Mouse (Mus musculus) embryonic facial prominence, embryonic 14.5 days (tissue): ENCODE data around the gene Ino80d. TPM values are rescaled to one million over a fixed set of nuclear protein-coding genes. Genes with fewer than 3 reads are reported as not detected.

Experiments
- ATAC-seq: fragments of 200-750 bp; cut with Nextera tagmentation; 2 replicates; pipeline ENCODE4 v1.8.0; 2017; ENCODE audit warnings: low read depth, moderate number of reproducible peaks, moderate TSS enrichment
- DNase-seq: peaks from one replicate; pipeline ENCODE4 v3.0.0-alpha.2; 2015; ENCODE audit warnings: low spot score
- H3K27ac ChIP-seq: fragments of 300-500 bp; sonication (generic); replicated peaks from 2 replicates; pipeline ENCODE4 v1.5.1; 2014; ENCODE audit warnings: low read depth, mild to moderate bottlenecking, low read length, moderate library complexity
- H3K27me3 ChIP-seq: fragments of 300-500 bp; sonication (generic); replicated peaks from 2 replicates; pipeline ENCODE4 v1.6.1; 2014; ENCODE audit warnings: low read length; ENCODE audit not compliant: control insufficient read depth, insufficient read depth
- H3K36me3 ChIP-seq: fragments of 300-500 bp; sonication (generic); 2 replicates; pipeline ENCODE4 v1.6.1; 2014; ENCODE audit warnings: low read length, mixed read lengths; ENCODE audit not compliant: control insufficient read depth, insufficient read depth
- H3K4me1 ChIP-seq: fragments of 300-500 bp; sonication (generic); 2 replicates; pipeline ENCODE4 v1.6.1; 2014; ENCODE audit warnings: antibody characterized with exemption, low read length; ENCODE audit not compliant: control insufficient read depth, insufficient read depth
- H3K4me2 ChIP-seq: fragments of 300-500 bp; sonication (generic); 2 replicates; pipeline ENCODE4 v1.6.1; 2014; ENCODE audit warnings: low read depth, mild to moderate bottlenecking, low read length, moderate library complexity, mixed read lengths
- H3K4me3 ChIP-seq: fragments of 300-500 bp; sonication (generic); 2 replicates; pipeline ENCODE4 v1.5.1; 2014; ENCODE audit warnings: low read depth, mild to moderate bottlenecking, low read length
- H3K9ac ChIP-seq: fragments of 300-500 bp; sonication (generic); 2 replicates; pipeline ENCODE4 v1.6.1; 2014; ENCODE audit warnings: low read depth, mild to moderate bottlenecking, low read length, moderate library complexity, mixed read lengths
- H3K9me3 ChIP-seq: fragments of 300-500 bp; sonication (generic); 2 replicates; pipeline ENCODE4 v1.6.1; 2016; ENCODE audit warnings: low read length; ENCODE audit not compliant: control insufficient read depth
- WGBS: fragments of 180-500 bp; shearing (Covaris S2); extraction: QIAGEN DNeasy Blood & Tissue Kit; methylation state at CpG from one replicate; pipeline ENCODE4 v1.1.7; 2014; 5-methylcytosine and 5-hydroxymethylcytosine counted together
- polyA plus RNA-seq: library from polyadenylated mRNA; unstranded; fragments of >200 nt; fragmentation: Nextera tagmentation; extraction: Ambion mirVana; gene quantifications from 2 replicates; pipeline ENCODE4 v1.2.1, GENCODE M21; 2014

Ino80d gene
- polyA plus RNA-seq, 1 experiment from 2014 or later: 10.6 TPM

DNA sequence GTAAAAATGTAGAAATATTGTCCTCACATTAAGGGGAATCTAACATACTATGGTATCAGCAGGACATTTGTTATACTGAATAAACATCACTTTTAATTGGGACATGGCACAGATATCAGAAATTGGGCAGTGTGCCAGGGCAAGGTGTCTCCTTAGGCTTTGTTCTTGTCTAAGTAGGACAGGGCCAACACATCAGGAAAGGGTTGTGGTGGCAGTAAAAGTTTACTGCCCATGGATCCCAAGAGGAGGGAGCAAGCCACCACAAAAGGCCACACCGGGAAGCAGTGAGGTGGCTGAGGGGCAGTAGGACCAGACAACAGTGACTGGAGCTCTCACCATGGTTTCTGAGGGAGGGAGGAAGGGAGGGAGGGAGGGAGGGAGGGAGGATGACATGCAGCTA, 121.1 kb downstream of the Ino80d start:
- Histone ChIP-seq H3K4me2 (no peak overlapping the region), H3K4me1 (no peaks in the 10 kb centered on the region), H3K4me3 (no peak overlapping the region), H3K27me3 (no peaks in the 10 kb centered on the region), H3K36me3 (no peaks in the 10 kb centered on the region), H3K27ac (no peak overlapping the region), H3K9me3 (no peaks in the 10 kb centered on the region), H3K9ac (no peak overlapping the region)
- 64% methylated on average over 1 of the region's 1 CpGs for WGBS
- DNase-seq: no peak
- no peak for ATAC-seq

DNA sequence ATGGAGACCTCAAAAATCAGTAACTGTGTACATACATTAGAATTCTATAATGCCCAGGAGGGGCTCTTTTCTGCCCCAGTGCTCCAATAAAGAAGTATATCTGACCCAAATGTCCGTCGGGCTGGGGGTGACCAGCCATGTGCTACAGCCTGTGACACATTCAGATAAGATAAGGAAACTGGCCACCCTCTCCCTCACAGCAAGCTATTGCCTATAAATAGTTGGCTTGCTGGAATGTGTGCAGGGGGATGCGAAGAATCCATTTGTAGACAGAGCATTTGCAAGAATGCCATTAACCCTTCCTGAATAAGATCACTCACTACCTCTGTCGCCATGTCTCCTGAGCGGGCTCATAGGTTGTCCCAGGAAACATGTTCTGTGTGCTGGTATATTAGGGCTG, 121.8 kb downstream of the Ino80d start:
- H3K4me2 ChIP-seq: no peak overlapping the region
- H3K27ac ChIP-seq: no peak overlapping the region
- H3K9ac ChIP-seq: no peak overlapping the region
- 80% methylated on average over 5 of the region's 5 CpGs for WGBS
- H3K9me3 ChIP-seq: no peaks in the 10 kb centered on the region
- ATAC-seq (no peak), DNase-seq (no peak)
- no peaks in the 10 kb centered on the region for H3K4me1 ChIP-seq
- H3K27me3 ChIP-seq: no peaks in the 10 kb centered on the region
- no peak overlapping the region for H3K4me3 ChIP-seq
- no peaks in the 10 kb centered on the region for H3K36me3 ChIP-seq

DNA sequence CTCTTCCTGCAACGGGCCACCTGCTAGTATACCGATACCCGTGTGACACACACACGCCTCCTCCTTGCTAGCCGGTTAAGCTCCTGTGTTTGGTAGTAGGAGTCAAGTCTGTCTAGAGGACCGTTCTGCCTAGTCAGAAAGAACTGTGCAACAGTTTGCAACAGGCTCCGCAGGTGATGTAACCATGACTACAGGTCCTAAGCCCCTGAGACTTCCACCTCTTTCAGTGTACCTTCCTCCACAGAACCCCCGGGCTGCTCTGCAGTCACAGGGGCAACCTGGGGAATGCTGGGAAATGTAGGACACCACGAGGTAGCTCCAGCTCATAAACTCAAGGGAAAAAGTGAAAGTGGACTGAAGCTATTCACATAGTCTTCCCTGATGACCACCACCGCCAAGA, 123.4 kb downstream of the Ino80d start:
- Histone ChIP-seq H3K36me3 (no peaks in the 10 kb centered on the region), H3K4me3 (no peak overlapping the region), H3K27me3 (no peaks in the 10 kb centered on the region), H3K4me1 (no peaks in the 10 kb centered on the region), H3K4me2 (no peak overlapping the region), H3K9me3 (no peaks in the 10 kb centered on the region), H3K27ac (no peak overlapping the region), H3K9ac (no peak overlapping the region)
- DNase-seq (no peak), ATAC-seq (no peak)
- 85% methylated on average over 10 of the region's 10 CpGs for whole genome bisulfite sequencing

GRCm38 (mm10) chr1:62987561-62987960, 126.9 kb downstream of the Ino80d start:
- no peak for ATAC-seq

GRCm38 (mm10) chr1:62986267-62986666, 128.2 kb downstream of the Ino80d start:
- Histone ChIP-seq H3K27ac (no peak overlapping the region), H3K9ac (no peak overlapping the region), H3K4me1 (no peaks in the 10 kb centered on the region), H3K36me3 (no peaks in the 10 kb centered on the region), H3K27me3 (no peaks in the 10 kb centered on the region), H3K4me2 (peak overlapping the region; percentile 19), H3K4me3 (no peak overlapping the region), H3K9me3 (no peaks in the 10 kb centered on the region)
- WGBS: 18% methylated on average over 7 of the region's 7 CpGs
- DNase-seq: peak; percentile 68
- ATAC-seq: no peak

More at GRCm38 (mm10) chr1:62987561-62987960, 126.9 kb downstream of the Ino80d start:
- Histone ChIP-seq H3K27me3 (no peaks in the 10 kb centered on the region), H3K9ac (no peak overlapping the region), H3K4me1 (no peaks in the 10 kb centered on the region), H3K36me3 (no peaks in the 10 kb centered on the region), H3K9me3 (no peaks in the 10 kb centered on the region), H3K4me2 (no peak overlapping the region), H3K4me3 (no peak overlapping the region), H3K27ac (no peak overlapping the region)
- 44% methylated on average over 2 of the region's 2 CpGs for WGBS
- no peak for DNase-seq

GRCm38 (mm10) chr1:62984566-62984965, 129.9 kb downstream of the Ino80d start:
- H3K9me3 ChIP-seq: no peaks in the 10 kb centered on the region
- H3K4me3 ChIP-seq: peak overlapping the region; percentile 25
- 31% methylated on average over 11 of the region's 11 CpGs for WGBS
- peak overlapping the region; percentile 45; the same call in 1 of the 2 replicates for H3K9ac ChIP-seq
- DNase-seq (peak; percentile 32), ATAC-seq (peak; percentile 55; the same call in 1 of the 2 replicates)
- H3K4me2 ChIP-seq: peak overlapping the region; percentile 50
- H3K36me3 ChIP-seq: no peaks in the 10 kb centered on the region
- no peak overlapping the region for H3K27ac ChIP-seq
- no peaks in the 10 kb centered on the region for H3K4me1 ChIP-seq
- H3K27me3 ChIP-seq: no peaks in the 10 kb centered on the region

DNA sequence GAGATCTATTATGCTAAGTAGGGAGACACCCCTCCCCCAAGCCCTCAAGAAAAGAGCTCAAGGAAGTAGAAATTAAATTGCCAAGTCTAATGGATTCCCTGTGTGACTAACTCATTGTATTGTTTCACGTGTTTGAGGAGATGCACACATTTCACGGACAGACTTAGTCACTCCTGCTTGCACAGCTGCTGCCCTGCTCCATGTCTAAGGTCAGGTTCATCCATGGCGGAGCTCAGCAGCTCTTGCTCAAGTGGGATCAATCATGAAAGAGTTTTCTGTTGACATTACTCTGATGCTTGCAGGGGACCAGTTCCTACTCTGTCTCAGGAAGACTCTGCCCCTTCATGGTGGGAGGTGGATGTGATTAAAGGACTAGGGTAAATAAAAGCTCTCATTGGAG, 137.7 kb downstream of the Ino80d start:
- WGBS: 26% methylated on average over 3 of the region's 3 CpGs
- DNase-seq (peak; percentile 39), ATAC-seq (no peak)
- Histone ChIP-seq H3K4me1 (no peaks in the 10 kb centered on the region), H3K27ac (no peak overlapping the region), H3K4me3 (no peak overlapping the region), H3K4me2 (no peak overlapping the region), H3K36me3 (no peaks in the 10 kb centered on the region), H3K9me3 (no peaks in the 10 kb centered on the region), H3K9ac (no peak overlapping the region), H3K27me3 (no peaks in the 10 kb centered on the region)

- Histone ChIP-seq H3K4me1 (0 out of 2 replicates have a peak, but pooled peaks cover 3% of the 10 kb centered on the region), H3K27me3 (no peaks in the 10 kb centered on the region), H3K9ac (no peak overlapping the region), H3K9me3 (no peaks in the 10 kb centered on the region), H3K27ac (no peak overlapping the region), H3K4me2 (no peak overlapping the region), H3K36me3 (no peaks in the 10 kb centered on the region), H3K4me3 (no peak overlapping the region)
- no peak for ATAC-seq
- WGBS: 23% methylated on average over 5 of the region's 5 CpGs
- peak; percentile 39 for DNase-seq
Observed at GRCm38 (mm10) chr1:62966885-62967284, 147.6 kb downstream of the Ino80d start.

- ATAC-seq (peak; percentile 89), DNase-seq (peak; percentile 93)
- Histone ChIP-seq H3K4me2 (no peak overlapping the region), H3K4me1 (0 out of 2 replicates have a peak, but pooled peaks cover 3% of the 10 kb centered on the region), H3K27ac (no peak overlapping the region), H3K27me3 (no peaks in the 10 kb centered on the region), H3K36me3 (no peaks in the 10 kb centered on the region), H3K9ac (no peak overlapping the region), H3K4me3 (no peak overlapping the region), H3K9me3 (no peaks in the 10 kb centered on the region)
- 14% methylated on average over 6 of the region's 6 CpGs for WGBS
Observed at GRCm38 (mm10) chr1:62964291-62964690, 150.2 kb downstream of the Ino80d start.
